Mouse (Mus musculus) thymus, adult 2 months (tissue): Measurements from ENCODE around the gene Calr4.

Experiments used
- CTCF ChIP-seq: fragments of 200-500 bp; IDR thresholded peaks from 2 replicates; pipeline ENCODE4 v1.5.1; 2012; ENCODE audit warnings: mild to moderate bottlenecking, control low read depth, low read length, moderate library complexity, borderline replicate concordance; ENCODE audit not compliant: control insufficient read depth, poor library complexity, insufficient read depth; ENCODE audit errors: extremely low read depth
- POLR2A ChIP-seq: fragments of 200-500 bp; IDR thresholded peaks from 2 replicates; pipeline ENCODE4 v1.6.1; 2012; ENCODE audit warnings: mild to moderate bottlenecking, low read length, control low read depth, moderate library complexity; ENCODE audit not compliant: control insufficient read depth, poor library complexity, insufficient read depth; ENCODE audit errors: extremely low read depth

- no peak for TF ChIP-seq POLR2A
- no peak for TF ChIP-seq CTCF
Observed at GRCm38 (mm10) chr4:109252199-109252598, 17.9 kb downstream of the Calr4 start.
